ENCODE assay signal across 28 mouse cellular contexts in the genomic region with DNA sequence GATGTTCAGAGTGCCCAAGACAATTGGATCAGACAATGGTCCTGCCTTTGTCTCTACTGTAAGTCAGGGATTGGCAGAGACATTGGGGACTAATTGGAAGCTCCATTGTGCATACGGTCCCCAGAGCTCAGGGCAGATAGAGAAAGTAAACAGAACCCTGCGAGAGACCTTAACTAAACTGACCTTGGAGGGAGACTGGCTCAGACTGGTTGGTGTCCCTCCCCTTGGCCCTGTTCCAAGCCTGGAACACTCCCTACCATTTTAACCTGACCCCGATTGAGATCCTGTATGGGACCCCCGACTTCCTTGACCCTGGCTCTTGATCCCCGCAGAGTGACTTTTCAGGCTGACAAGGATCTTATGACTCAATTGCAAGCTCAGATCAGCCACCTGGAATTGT. TPM values are rescaled to one million over a fixed set of nuclear protein-coding genes. Genes with fewer than 3 reads are reported as not detected.
DNase-seq lines count a peak whose midpoint lies in the region; ATAC-seq and TF ChIP-seq lines count a peak whose summit lies in the region.
"Had no signal": no experiment of that assay in that cellular context is flagged by ENCODE, and none has a peak within 500 bp of the region (broad histone marks: within the 10 kb centered on the region; RNA-seq: fewer than 3 reads in every experiment).

No protein-coding gene starts in this region.

- WGBS in intestine, embryonic 14.5 days: 56% methylated on average over 5 of the region's 5 CpGs
- WGBS in intestine, postnatal 0 days: 31% methylated on average over 5 of the region's 5 CpGs
- WGBS in liver, embryonic 12.5 days (ENCODE audit: insufficient replicate concordance): 61% methylated on average over 5 of the region's 5 CpGs
- WGBS in stomach, embryonic 14.5 days: 41% methylated on average over 5 of the region's 5 CpGs

- H3K27ac ChIP-seq in intestine, embryonic 14.5 days (ENCODE audit: low read depth): no peak overlapping the region
- H3K27ac ChIP-seq in intestine, postnatal 0 days (ENCODE audit: low read depth, low read length): no peak overlapping the region
- no peak overlapping the region for H3K27ac ChIP-seq in liver, embryonic 12.5 days
- no peak overlapping the region for H3K27ac ChIP-seq in stomach, embryonic 14.5 days (ENCODE audit: low read length)
- H3K27ac ChIP-seq: hindbrain, postnatal 0 days; kidney, postnatal 0 days; limb, embryonic 12.5 days; liver, embryonic 15.5 days; midbrain, embryonic 12.5 days; neural tube, embryonic 13.5 days had no signal

- no peaks in the 10 kb centered on the region for H3K4me1 ChIP-seq in intestine, embryonic 14.5 days (replicated peaks; ENCODE audit: control insufficient read depth, insufficient read depth, low read length)
- H3K4me1 ChIP-seq in intestine, postnatal 0 days (replicated peaks; ENCODE audit: control insufficient read depth, insufficient read depth, low read length): no peaks in the 10 kb centered on the region
- H3K4me1 ChIP-seq in liver, embryonic 12.5 days: no peaks in the 10 kb centered on the region
- H3K4me1 ChIP-seq in stomach, embryonic 14.5 days (ENCODE audit: control insufficient read depth, insufficient read depth, low read length): no peaks in the 10 kb centered on the region
- H3K4me1 ChIP-seq: limb, embryonic 12.5 days; liver, embryonic 15.5 days; megakaryocyte, embryonic 14.5 days; neural tube, embryonic 13.5 days had no signal

- H3K27me3 ChIP-seq in intestine, embryonic 14.5 days (replicated peaks; ENCODE audit: control insufficient read depth, insufficient read depth, low read length): no peaks in the 10 kb centered on the region
- H3K27me3 ChIP-seq in intestine, postnatal 0 days (replicated peaks; ENCODE audit: control insufficient read depth, insufficient read depth, low read length): no peaks in the 10 kb centered on the region
- no peaks in the 10 kb centered on the region for H3K27me3 ChIP-seq in liver, embryonic 12.5 days (replicated peaks)
- H3K27me3 ChIP-seq in stomach, embryonic 14.5 days (ENCODE audit: control insufficient read depth, insufficient read depth, low read length): no peaks in the 10 kb centered on the region
- H3K27me3 ChIP-seq: limb, embryonic 12.5 days; liver, embryonic 15.5 days; midbrain, embryonic 12.5 days; neural tube, embryonic 13.5 days; Patski had no signal

- TF ChIP-seq CTCF in intestine, postnatal 0 days (IDR thresholded peaks at IDR 0.05; ENCODE audit: low read depth): no peak

- no peak overlapping the region for H3K4me3 ChIP-seq in intestine, embryonic 14.5 days (ENCODE audit: low read depth, low read length)
- no peak overlapping the region for H3K4me3 ChIP-seq in intestine, postnatal 0 days (ENCODE audit: low read depth, low read length)
- H3K4me3 ChIP-seq in liver, embryonic 12.5 days: no peak overlapping the region
- H3K4me3 ChIP-seq in stomach, embryonic 14.5 days (ENCODE audit: low read depth, low read length): no peak overlapping the region
- H3K4me3 ChIP-seq: erythroblast, embryonic 14.5 days; limb, embryonic 12.5 days; liver, embryonic 15.5 days; megakaryocyte, embryonic 14.5 days; midbrain, embryonic 12.5 days; neural tube, embryonic 13.5 days had no signal

- H3K9me3 ChIP-seq in intestine, embryonic 14.5 days (ENCODE audit: control insufficient read depth, low read length): no peaks in the 10 kb centered on the region
- H3K9me3 ChIP-seq in intestine, postnatal 0 days (ENCODE audit: control insufficient read depth): no peaks in the 10 kb centered on the region
- H3K9me3 ChIP-seq in liver, embryonic 12.5 days (replicated peaks): no peaks in the 10 kb centered on the region
- no peaks in the 10 kb centered on the region for H3K9me3 ChIP-seq in stomach, embryonic 14.5 days (ENCODE audit: control insufficient read depth, low read depth, low read length)
- H3K9me3 ChIP-seq: limb, embryonic 12.5 days; liver, embryonic 15.5 days; midbrain, embryonic 12.5 days; neural tube, embryonic 13.5 days had no signal

- 0 out of 2 replicates have a peak, but pooled peaks have one; percentile 38 for ATAC-seq in intestine, embryonic 14.5 days (replicated peaks; ENCODE audit: low FRiP score, low TSS enrichment, low read depth)
- ATAC-seq in intestine, postnatal 0 days: no peak
- peak; percentile 63 for ATAC-seq in liver, embryonic 12.5 days
- ATAC-seq in stomach, embryonic 14.5 days (ENCODE audit: insufficient number of reproducible peaks, insufficient read depth, low FRiP score, low read depth): peak; percentile 87
- no peak for ATAC-seq in monocyte, adult 5-6 weeks (replicated peaks; ENCODE audit: insufficient number of reproducible peaks, low FRiP score, low TSS enrichment, poor library complexity, severe bottlenecking)
- ATAC-seq: forebrain, embryonic 16.5 days; hindbrain, postnatal 0 days; Patski had no signal

- no peak overlapping the region for H3K4me2 ChIP-seq in intestine, embryonic 14.5 days (ENCODE audit: low read length)
- no peak overlapping the region for H3K4me2 ChIP-seq in intestine, postnatal 0 days (replicated peaks; ENCODE audit: low read depth)
- no peak overlapping the region for H3K4me2 ChIP-seq in liver, embryonic 12.5 days
- H3K4me2 ChIP-seq in stomach, embryonic 14.5 days (replicated peaks; ENCODE audit: low read depth, low read length): no peak overlapping the region
- H3K4me2 ChIP-seq: limb, embryonic 12.5 days; liver, embryonic 15.5 days; midbrain, embryonic 12.5 days; neural tube, embryonic 13.5 days had no signal

- H3K36me3 ChIP-seq in intestine, embryonic 14.5 days (ENCODE audit: control insufficient read depth, insufficient read depth, low read length): no peaks in the 10 kb centered on the region
- H3K36me3 ChIP-seq in intestine, postnatal 0 days (ENCODE audit: control insufficient read depth, insufficient read depth): no peaks in the 10 kb centered on the region
- H3K36me3 ChIP-seq in liver, embryonic 12.5 days: no peaks in the 10 kb centered on the region
- H3K36me3 ChIP-seq in stomach, embryonic 14.5 days (ENCODE audit: control insufficient read depth, insufficient read depth, low read length): no peaks in the 10 kb centered on the region
- H3K36me3 ChIP-seq: limb, embryonic 12.5 days; liver, embryonic 15.5 days; midbrain, embryonic 12.5 days; neural tube, embryonic 13.5 days had no signal

- H3K9ac ChIP-seq in intestine, embryonic 14.5 days (ENCODE audit: low read length): no peak overlapping the region
- no peak overlapping the region for H3K9ac ChIP-seq in intestine, postnatal 0 days (ENCODE audit: low read depth, low read length)
- no peak overlapping the region for H3K9ac ChIP-seq in liver, embryonic 12.5 days
- no peak overlapping the region for H3K9ac ChIP-seq in stomach, embryonic 14.5 days (replicated peaks; ENCODE audit: low read depth, low read length)
- H3K9ac ChIP-seq: limb, embryonic 12.5 days; liver, embryonic 15.5 days; midbrain, embryonic 12.5 days; neural tube, embryonic 13.5 days had no signal

- DNase-seq in intestine, embryonic 14.5 days (ENCODE audit: low spot score): no peak
- DNase-seq in layer of hippocampus, postnatal 36 days: no peak
- DNase-seq in gastrocnemius, adult 8-10 months (ENCODE audit: low spot score in 2 of 2): no peak
- DNase-seq: cerebellum, adult 18-20 months; cerebellum, postnatal 10 days; gastrocnemius, postnatal 10 days; kidney, adult 18-20 months; kidney, postnatal 4 days; lung, postnatal 4 days; right cerebral cortex, postnatal 4 days; thymus, postnatal 14 days had no signal

RNA-seq across cellular contexts. Expression of a gene that starts 29.6 kb away (rescaled TPM):
- polyA plus RNA-seq in intestine, embryonic 14.5 days (2014; fragmentation: Nextera tagmentation; extraction: Ambion mirVana): 150 and 152 TPM in 2 replicates
- 116 and 117 TPM in 2 replicates for polyA plus RNA-seq in intestine, postnatal 0 days (2015; fragmentation: Nextera tagmentation; extraction: Ambion mirVana)
- polyA plus RNA-seq in liver, embryonic 12.5 days (2016; fragmentation: Nextera tagmentation; extraction: Ambion mirVana): 93.8 and 94.8 TPM in 2 replicates
- 146 and 154 TPM in 2 replicates for polyA plus RNA-seq in stomach, embryonic 14.5 days (2014; fragmentation: Nextera tagmentation; extraction: Ambion mirVana)
- 234 to 340 TPM (median 320 TPM) in 3 replicates for total RNA-seq in monocyte, adult 5-6 weeks (2017)
- 10 to 100 TPM; 82.5 to 83.3 TPM for total RNA-seq in layer of hippocampus, postnatal 36 days (2021)
- 10 to 100 TPM; 92.6 to 98.8 (median 96.1) TPM for total RNA-seq in gastrocnemius, adult 8-10 months (2022)

RNA-seq across cellular contexts. Expression of a gene that starts 29.7 kb away (rescaled TPM):
- polyA plus RNA-seq in intestine, embryonic 14.5 days (2014; fragmentation: Nextera tagmentation; extraction: Ambion mirVana): 0.34 and 0.58 TPM in 2 replicates
- polyA plus RNA-seq in intestine, postnatal 0 days (2015; fragmentation: Nextera tagmentation; extraction: Ambion mirVana): 0.04 and 0.07 TPM in 2 replicates
- polyA plus RNA-seq in liver, embryonic 12.5 days (2016; fragmentation: Nextera tagmentation; extraction: Ambion mirVana): 0.10 TPM in 2 replicates
- 0.38 and 0.48 TPM in 2 replicates for polyA plus RNA-seq in stomach, embryonic 14.5 days (2014; fragmentation: Nextera tagmentation; extraction: Ambion mirVana)
- total RNA-seq in monocyte, adult 5-6 weeks (2017): 0.68 to 1.7 TPM (median 0.85 TPM) in 3 replicates
- total RNA-seq in layer of hippocampus, postnatal 36 days (2021): 1 to 10 TPM in 1 of 2 experiments, under 1 TPM in 1; 0.97 to 1.3 TPM
- not detected for total RNA-seq in gastrocnemius, adult 8-10 months (2022)
- total RNA-seq: heart, adult 8-10 months; heart, postnatal 25 days had no signal
- polyA plus RNA-seq: erythroblast, embryonic 14.5 days; forebrain, embryonic 11.5 days; liver, embryonic 15.5 days had no signal

Comparison
In these comparisons a context has a peak if more than half of its experiments do, and no peak if none do; other contexts are left out.
1. ATAC-seq: peak in intestine, embryonic 14.5 days (single experiment), liver, embryonic 12.5 days (single experiment) and stomach, embryonic 14.5 days (single experiment); none in intestine, postnatal 0 days (single experiment) and monocyte, adult 5-6 weeks (single experiment).